Mouse (Mus musculus): ENCODE data around the gene Bach2.

Gene Bach2

DNA sequence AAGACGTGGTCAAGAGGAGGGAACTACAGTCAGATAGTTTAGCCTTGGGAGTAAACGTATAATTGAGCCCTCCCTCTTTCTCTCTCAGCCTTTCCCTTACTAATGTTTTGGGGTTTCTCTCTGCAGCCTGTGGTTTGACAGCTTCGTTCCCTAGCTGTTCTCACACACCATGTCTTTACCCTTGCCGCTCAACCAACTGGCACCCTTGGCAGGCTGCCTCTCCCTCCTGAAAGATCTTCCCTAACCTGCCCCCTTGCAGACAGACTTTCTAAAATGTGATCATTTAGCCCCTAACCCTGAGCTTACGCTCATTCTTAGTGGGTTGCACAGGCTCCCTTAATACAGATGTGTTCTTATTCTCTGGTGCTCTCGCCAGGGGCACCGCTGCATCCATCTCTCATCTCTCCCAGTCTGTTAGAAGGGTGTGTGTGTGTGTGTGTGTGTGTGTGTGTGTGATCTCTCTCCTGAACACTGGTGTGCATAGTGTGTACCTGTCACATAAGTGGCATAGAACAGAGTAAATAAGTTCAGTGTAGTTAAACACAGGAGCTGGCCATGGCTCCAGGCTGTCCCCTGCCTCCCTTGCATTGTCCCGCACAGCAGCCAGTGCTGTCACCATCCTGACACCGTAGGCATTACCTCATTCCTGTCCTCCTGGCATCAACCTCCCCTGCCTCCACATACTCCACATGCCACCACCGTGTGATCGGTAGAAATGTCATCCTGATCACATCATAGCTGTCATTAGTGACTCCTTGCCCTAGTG, 201.6 kb downstream of the Bach2 start:
- DNase-seq = no peak

DNA sequence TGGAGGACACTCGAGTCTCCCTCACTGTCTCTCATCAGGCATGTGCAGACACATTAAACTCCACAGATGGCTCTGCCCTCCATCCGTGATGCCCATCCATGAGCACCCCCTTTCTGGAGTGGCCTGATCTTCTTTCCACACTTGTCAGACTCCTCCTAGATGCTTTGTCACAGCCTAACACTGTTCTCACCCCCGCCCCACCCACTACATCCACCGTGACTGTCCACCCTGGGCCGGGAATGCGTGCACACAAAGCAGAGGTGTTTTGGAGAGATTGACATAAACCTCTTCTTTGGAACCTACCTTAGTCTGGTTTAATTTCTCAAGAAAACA, 202.1 kb downstream of the Bach2 start:
- no peak for DNase-seq

DNA sequence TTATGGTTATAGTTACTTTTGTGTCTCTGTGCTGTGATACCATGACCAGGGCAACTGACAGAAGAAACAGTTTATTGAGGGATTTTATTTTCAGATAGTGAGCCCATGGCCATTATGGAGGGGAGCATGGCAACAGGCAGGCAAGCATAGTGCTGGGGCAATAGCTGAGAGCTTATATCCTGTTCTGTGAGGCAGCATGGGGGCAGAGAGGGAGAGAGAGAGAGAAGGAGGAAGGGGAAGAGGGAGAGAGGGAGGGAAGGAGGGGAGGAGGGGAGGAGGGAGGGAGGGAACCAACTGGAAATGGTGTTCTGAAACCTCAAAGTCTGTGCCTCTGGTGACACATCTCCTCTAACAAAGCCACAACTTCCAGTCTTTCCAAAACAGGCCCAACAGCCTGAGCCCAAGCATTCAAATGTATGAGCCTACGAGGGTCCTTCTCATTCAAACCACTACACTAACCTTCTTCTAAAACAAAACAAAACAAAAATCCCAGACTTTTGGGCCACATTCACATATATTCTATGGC, 206.1 kb downstream of the Bach2 start:
- DNase-seq = no peak

DNA sequence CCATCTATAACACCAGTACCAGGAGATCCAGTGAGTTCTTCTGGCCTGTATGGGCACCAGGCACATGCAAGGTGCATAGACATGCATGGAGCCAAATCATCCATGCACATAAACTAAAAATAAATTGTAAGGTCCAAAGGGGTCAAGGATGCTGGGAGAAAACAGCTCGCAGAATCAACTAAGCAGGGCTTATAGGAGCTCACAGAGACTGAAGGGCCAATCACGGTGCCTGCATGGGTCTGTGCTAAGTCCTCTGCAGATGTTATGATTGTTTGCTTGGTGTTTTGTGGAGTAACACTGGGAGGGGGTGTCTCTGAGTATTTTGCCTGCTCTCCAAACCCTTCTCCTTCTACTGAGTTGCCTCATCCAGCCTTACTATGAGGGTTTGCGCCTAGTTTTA, 209.2 kb downstream of the Bach2 start:
- no peak for DNase-seq

DNA sequence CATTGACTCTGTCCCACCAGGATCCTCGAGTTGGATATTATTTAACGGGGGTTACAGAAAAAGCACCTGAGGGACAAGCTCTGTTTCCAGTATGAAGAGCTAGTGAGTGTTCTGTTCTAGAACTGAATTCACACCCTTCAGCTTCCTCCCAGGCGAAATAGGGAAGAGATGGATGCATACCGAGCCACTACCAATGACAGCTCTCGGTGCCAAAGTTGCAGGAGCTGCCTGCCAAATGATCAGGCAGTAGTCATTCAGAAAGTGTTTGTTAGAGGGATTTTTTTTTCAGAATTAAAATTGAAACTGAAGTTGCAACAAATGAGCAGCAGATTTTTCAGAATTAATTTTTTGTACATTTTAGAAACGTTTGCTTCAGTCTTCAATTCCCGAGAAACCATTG, 223.4 kb downstream of the Bach2 start:
- no peak for DNase-seq

DNA sequence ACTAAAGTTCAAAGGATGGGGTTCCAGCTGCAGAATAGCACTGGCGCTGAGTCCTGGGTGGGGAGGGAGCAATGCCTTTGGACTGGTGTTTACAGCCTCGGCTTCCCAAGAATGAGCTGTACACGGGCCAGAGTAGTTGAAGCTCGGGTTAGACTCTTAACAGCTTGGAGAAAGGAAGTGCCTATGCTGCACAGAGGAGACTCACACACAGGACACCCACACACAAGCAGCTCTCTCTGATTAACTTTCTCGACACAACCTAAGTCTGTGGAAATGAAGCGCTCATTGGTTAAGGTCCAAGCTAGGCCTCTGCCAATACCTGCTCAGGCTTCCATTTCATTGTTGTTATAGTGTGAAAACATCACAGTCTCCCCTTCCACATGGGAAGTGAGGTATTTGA, 224.5 kb downstream of the Bach2 start:
- no peak for DNase-seq

DNA sequence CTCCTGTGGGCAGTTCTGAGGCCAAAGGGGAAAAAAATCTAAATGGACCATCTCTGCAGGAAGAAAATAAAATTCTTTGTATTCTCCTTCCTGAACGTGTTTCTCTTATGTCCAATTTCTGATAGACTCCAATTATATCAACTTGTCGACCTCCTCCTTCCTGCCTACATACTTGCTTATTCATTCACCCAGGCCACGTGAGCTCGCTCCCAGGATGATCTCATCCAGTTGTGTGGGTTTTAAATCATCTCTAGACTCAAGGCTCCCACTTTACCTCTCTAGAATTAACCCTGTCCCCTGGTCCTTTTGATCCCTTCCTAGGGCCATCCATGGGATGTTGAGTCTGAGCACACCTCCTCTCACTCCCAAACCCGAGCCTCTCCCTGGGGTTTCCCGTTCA, 225.9 kb downstream of the Bach2 start:
- no peak for DNase-seq

DNA sequence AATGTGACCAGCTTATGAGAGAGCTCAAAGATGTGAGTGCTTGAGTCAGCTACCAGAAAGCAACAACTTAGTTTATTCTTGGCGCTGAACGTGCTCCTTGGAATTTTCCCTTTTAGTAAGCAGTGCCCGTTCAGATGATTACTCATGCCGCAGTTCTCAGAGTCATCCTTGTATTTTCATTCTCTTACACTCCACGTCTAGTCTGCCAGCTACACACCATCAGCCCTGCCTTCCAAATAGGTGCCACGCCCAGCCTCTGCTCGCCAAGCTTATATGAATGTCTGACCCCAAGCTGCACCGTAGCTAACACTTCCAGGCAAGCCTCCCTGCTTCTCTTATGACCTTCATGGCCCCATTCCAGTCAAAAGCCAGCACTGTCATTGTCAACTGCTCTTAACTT, 227.4 kb downstream of the Bach2 start:
- DNase-seq = no peak

DNA sequence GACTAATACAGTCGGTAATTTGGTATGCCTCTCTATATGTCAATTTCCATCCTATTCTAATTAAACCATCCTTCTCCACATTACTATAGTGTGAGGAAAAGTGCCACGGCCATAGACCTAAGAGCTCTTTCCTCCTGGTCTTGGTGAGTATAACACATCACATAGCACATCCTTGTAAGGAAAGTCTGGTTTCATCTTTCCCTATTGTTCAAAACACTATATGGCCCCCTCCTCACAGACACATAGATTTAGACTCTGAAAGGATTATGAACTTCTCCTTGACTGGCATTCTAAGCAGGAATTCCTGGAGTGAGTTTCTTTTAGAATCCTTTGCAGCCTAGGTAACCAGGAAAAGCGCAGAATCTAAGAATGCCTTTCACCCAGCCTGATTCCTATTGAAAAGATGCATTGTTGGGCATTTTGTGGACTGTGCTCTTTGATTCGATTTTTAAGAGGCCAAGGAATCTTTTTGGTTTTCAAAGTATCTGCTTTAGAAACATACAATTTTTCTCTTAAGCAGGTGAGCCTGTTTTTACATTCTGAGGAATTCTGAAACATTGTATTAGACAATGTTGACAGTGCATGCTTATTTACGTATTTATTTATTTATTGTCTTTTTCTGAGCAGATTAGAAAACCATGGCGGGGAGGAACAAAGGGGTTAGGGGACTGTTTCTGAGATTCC, 239.5 kb downstream of the Bach2 start:
- no peak for DNase-seq

DNA sequence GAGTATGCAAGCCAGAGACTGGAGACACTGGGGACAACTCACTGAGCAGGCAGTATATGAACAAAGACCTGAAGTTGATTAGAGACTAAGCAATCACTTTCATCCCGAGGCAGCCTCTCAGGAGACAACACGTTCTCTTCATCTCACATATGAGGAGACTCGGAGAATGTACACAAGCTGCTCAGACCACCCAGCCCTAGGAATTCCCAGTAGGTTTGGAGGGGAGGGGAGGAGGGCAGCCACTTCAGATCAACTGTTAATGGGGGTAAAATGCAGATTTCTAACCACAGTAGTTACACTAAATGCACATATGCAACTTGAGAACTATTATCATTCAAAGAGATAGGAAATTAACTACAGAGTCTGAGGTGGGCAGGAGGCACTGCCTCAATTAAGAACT, 240.6 kb downstream of the Bach2 start:
- no peak for DNase-seq

DNA sequence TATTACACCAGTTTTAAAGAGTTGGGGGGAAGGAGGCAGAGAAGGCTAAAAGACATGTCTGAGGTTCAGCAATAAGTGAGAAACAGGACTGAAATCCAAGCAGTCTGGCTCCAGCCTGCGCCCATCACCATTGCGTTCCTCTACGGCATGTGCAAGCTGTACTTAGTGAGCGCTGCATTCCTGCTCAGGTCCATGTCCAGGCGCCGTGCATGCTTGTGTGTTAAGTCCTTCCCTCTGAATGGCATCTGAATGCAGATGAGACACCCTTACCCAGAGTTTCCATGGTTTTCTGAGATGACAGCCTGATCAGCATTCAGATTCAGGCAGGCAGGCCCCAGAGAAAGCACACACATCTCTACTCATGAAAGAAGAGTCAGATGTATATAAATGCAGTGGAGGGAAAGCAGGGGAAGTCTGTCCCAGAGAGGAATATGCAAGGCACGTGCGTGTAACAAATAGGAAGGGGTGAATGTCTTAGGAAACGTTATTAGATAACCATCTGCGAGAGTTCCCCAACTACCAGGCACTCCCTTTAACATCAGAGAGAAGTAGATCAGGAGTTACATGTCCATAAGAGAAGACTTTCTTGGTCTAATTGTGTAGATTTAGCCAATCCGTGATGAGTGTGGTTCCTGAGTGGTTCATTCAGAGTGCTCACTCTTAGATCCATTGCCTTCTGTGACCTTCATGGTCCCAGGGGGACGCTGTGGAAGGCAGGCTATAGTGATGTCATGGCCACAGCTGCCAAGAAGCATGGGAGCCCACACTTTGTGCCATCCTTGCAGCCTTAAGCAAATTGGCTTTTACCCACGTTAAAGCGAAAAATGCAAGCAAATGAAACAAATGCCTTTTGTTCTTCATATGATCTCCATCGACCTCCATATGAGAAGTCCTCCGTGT, 241.4 kb downstream of the Bach2 start:
- no peak for DNase-seq

DNA sequence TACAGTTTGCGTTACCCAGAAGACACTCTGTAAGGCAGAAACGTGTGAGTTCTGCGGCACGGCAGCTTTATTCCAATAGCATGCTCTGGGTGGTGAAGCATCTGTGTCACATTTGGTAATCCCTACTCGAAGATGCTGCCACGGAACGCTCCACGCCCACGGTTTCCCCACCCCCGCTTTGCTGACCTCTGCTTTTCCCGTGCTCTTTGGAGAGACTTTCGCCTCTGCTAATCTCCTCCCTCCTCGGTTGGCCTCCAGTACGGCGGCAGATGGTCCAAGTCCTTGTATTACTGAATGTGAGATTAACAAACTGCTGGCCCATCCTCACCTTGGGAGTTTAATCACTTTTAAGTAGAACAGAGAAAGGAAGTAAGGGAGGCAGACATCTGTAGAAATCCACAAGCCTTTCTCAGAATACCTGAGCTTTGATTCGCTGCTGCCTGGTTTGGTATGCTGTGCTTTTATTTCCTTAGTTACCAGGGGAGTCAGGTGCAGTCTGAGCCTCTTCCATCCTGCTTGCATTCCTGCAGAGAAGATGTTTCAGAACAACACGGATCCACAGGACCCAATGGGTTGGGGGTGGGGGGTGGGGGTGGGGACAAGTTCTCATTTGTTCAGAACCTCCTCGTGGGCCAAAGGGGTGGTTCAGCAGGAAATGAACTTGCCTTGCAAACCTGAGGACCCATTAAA, 242.9 kb downstream of the Bach2 start:
- DNase-seq = no peak

DNA sequence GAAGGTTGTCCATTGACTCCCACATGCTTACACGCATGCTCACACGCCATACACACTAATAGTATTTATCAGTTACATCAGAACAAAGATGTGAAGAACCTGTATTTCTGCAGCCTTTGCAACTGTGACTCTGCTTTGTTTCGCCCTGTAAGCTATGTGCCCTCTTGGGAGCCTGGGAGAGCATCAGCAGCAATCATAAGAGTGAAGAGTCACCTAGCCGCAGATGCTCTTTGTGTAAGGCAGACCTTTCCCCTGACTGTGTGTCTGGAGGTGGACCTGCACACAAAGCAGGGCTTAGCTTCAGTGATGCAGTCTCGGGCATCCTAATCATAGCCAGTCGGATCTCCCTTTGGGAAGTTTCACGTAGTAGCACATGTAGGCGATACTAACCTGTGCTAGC, 243.5 kb downstream of the Bach2 start:
- DNase-seq = no peak

DNA sequence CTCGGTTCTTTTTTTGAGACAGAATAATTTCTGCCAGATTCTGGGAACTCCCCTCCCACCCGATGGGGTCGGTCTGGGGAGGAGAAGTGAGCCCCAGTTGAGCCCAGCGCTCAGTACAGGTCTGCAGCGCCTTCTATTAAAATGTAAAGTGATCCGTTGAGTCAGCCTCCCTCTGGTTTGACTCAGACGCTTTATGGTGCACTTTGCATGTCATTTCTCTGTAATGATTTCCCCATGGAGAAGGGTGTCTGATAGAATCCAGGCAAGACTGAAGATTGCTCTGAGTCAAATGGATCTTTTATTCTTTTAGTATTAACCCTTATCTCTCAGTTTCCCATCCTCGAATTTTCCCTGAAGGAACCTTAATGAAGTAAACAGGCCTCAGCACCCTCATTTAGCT, 244.3 kb downstream of the Bach2 start:
- no peak for DNase-seq

DNA sequence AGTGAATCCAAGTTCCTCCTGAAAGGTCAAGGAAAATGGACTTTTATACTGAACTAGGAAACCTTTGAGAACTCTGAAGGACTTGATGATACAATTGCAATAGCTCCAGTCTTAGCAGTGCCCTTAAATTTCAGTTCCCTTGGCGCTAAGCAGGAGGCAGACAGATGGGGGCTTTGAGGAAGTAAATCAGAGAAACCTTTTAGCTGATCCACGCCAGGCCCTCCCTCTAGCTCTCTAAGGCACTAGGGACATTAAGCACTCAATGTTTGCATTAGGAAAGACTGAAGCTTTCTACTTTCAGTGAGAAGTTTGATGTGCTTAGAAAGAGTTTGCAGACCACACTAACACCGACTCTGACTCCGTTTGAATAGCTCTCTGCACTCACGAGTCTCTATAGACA, 247.2 kb downstream of the Bach2 start:
- DNase-seq = no peak

DNA sequence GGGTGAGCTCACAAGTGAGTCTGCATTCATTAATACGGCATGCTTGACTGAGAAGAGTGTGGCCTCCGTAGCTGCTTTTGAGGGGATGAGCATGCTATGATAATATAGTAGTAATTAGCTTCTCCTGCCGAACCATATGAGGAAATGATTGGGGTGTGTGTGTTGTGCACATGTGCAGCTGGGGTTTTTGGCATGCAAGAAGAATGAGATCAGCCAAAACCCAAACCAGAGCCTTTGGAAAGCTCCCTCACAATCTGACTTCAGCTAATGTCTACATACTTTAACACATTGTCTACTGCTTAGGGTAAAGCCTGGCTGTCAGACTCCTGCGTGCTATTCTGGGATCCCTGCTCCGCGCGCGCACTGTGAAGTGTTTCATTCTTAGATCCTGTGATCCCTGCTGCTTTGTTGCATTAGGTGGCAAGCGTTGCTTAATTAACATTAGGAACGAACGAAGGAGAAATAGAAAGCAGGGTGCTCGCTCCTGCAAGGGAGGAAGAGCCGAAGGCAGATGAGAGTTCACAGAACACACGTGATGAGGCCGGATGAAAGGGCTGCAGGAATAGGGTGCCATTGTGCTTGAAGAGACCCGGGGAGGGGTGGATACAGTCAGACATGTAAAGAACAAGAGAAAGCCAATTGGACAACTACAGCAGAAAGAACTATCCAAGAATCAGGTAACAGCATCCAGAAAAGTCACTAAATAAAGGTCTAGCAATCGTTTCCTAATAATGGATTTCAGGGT, 248.2 kb downstream of the Bach2 start:
- no peak for DNase-seq

DNA sequence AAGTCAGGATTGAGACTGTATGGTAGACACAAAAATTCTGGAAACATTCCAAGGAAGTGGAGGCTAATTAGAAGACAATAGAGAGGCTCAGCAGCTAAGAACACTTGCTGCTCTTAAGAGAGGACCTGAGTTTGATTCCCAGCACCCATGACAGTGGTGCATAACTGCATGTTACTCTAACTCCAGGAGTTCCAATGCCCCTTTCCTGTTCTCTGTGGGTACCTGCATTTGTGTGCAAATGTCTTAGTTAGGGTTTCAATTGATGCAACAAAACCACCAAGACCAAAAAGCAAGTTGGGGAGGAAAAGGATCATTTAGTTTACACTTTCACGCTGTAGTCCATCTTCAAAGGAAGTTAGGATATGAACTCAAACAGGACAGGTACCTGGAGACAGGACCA, 250.6 kb downstream of the Bach2 start:
- no peak for DNase-seq

DNA sequence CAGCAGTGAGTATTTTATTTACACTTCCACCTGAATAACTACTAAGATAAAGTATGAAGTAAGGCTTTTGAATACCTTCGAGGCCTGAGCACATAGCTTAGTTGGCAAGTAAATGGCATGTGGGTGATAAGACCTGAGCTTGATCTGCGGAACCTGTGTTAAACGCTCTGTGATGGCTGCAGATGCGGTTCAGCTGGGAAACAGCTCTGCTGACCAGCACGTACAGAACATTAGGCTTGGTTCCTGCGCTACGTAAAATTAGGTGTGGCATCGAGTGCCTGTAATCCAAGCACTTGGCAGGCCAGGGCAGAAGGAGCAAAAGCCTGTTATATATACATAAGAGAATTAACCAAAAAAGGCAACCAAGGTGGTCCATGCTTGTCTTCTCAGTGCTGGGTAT, 252.6 kb downstream of the Bach2 start:
- no peak for DNase-seq

DNA sequence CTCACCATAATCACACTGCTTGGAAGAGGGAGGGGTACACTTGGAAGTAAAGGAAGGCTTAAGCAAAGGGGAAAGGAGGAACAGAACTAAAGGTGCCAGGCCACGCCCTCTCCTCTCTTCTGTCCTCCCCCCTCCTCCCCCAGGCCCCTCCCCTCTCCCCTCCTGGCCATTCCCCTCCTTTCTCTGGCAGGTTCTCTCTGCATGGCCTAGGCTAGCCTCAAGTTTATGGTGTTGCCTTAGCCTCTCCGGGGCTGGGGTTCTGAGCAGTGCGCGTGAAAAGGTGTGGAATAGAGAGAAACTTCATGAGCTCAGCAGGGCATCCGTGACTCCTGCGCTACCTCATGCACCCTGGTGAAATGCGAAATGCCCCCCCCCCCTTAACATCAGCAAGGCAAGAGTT, 254.2 kb downstream of the Bach2 start:
- DNase-seq = no peak

DNA sequence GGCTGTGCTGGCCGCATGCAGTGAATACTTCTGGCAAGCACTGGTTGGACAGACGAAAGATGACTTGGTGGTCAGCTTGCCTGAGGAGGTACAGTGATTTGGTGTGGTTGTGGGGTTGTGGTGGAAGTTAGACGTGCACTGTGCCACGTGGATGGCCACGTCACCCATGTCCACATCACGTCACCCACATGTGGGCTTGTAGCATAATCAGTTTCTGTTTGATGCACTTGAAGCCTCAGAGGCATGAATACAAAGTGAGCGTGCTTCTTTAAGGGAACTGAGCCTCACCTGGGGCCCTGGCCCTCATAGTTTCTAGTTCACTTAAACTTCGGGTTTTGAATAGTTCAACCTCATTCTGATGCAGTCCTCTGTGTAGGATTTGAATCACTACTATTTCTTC, 263.2 kb downstream of the Bach2 start:
- no peak for DNase-seq

DNA sequence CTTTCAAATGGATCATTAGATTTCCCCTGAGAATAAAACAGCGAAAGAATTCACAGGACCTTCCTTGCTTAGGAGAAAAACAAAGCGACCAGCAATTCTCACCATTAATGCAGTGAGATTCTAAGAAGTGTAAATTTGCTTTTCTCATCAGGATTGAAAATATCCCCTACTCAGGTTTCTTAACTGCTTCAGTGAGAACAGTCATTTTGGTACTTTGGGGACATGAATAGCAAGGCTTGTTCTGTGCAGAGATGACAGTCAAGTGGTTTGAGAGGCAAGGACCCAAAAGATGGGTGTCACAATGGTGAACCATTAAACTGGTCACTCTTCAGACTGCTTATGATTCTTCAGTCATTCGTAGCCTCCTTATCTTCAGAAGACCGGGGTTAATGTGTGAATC, 263.6 kb downstream of the Bach2 start:
- no peak for DNase-seq

DNA sequence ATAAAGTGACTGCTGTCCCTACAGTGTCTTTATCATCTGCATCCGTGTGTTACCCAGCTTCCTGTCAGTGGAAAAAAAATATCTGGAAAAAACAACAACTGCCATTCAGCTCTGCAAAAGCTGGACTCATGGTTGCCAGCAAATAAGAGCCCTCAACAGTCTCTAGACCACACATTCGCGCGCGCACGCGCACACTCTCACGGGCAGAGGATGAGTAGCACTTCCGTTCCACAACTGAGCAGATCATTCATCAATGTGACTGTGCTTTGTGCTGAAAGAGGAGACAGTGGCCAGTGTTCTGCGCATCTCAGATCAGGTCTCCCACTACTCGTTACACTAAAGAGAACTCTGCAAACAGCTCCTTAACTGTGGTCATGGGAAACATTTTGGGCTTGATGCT, 265.6 kb downstream of the Bach2 start:
- no peak for DNase-seq

All from liver (tissue).